Mouse (Mus musculus): Measurements from ENCODE around the gene Dock2. TPM values are rescaled to one million over a fixed set of nuclear protein-coding genes. Genes with fewer than 3 reads are reported as not detected.

Gene Dock2
- total RNA-seq, 2 experiments from 2014 or later = 83.5 to 100 TPM

DNA sequence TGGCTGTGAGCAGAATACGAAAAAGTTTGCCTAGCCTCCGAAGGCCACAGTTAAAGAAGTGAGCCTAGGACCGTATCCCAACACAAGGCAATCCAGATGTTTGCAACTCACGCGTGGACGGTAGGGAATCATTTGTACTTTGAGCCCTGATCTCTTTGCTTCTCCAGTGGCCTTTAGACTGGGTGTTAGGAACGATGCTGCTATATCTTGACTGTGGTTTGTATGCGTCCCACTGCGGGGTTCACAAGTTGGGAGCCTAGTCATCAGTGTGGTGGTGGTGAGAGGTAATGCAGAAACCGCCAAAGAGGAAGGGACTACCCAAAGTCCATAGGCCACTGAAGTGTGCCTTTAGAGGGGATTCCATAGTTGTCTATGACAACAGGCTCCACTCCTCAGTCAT, 251.6 kb downstream of the Dock2 start:
- ATAC-seq (replicated peaks; ENCODE audit: poor library complexity) = no peak

DNA sequence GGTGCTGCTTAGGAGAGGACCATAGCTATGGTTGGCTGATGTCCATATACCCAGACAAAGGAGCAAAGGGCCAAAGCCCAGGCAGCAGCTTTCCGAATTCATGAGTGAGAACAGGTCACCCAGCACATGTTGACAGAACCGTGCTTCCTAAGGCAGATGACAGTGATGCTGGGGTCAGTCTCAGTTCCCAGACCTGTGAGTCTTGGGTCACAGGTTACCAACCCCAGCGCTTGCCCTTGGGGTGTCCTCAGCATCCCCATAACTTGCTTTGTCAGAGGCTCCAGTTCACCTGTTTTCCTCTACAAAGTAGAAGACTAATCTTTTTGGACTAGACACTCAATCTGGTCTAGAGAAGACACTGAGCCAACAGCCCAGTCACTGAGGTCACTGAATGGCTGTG, 252.7 kb downstream of the Dock2 start:
- ATAC-seq (replicated peaks; ENCODE audit: poor library complexity) = no peak

DNA sequence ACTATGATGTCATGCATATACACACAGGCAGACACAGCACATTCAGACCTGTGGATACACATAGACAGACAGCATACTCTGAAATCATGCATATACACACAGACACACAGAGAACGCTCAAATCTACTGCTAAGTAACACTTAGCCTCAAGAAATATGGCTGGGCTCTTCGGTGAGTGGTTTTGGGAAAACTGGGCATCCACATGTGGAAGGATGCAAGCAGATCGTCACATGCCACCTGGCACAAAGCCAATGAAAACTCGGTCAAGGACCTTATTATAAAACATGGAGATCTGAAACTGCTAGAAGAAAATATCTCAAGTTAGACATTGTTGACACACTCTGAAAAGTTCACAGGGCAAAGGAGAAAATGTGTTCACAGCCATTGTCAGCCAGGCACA, 255.7 kb downstream of the Dock2 start:
- ATAC-seq (replicated peaks; ENCODE audit: poor library complexity) = no peak

DNA sequence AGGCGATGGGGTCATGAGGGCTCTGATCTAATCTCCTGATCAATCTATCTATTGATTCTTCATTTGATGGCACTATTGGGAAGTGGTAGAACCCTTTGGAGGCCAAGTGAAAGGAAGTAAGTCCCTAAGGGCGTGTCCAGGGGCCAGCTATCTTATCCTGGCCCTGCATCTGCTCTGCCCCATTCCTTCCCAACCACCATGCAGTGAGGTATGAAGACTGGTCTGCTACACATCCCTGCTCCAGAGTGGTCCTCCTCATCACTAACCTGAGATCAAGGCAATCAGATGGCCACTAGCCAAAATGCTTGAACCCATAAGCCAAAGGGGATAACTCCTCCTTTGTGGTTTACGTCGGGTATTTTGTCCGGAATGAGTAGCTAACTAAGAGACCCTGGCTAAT, 256.5 kb downstream of the Dock2 start:
- ATAC-seq (replicated peaks; ENCODE audit: poor library complexity) = no peak

DNA sequence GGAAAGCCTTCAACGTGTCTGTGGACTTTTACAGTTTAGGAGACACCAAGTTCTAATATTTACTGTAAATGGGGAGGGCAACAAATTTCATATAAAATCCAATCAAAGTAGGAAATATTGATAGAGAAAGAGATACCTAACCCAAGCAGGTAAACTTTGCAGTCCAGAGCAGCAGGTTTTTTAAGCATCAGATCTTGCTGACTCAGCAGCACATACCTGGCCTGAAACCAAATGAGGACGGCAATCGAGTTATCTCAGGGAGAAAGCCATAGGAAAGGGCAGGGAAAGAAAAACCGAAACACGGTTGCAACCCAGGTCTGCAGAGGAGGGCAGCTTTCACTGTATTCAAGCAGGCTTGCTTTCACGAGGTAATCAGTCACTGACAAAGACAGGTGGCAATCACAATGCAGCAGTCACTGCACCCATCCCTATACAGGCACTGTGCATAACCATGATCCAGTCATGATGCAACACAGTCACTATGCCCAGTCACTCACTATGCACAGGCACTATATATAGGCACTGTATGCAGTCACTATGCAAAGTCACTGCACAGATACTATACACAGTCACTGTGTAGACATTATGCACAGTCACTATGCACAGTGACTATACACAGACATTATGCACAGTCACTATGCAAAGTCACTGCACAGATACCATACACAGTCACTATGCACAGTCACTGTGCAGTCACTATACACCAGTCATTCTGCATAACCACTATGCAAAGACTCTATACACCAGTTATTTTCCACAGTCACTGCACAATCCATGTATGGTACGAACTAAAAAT, 258.4 kb downstream of the Dock2 start:
- peak; percentile 90 for ATAC-seq (replicated peaks; ENCODE audit: poor library complexity)

DNA sequence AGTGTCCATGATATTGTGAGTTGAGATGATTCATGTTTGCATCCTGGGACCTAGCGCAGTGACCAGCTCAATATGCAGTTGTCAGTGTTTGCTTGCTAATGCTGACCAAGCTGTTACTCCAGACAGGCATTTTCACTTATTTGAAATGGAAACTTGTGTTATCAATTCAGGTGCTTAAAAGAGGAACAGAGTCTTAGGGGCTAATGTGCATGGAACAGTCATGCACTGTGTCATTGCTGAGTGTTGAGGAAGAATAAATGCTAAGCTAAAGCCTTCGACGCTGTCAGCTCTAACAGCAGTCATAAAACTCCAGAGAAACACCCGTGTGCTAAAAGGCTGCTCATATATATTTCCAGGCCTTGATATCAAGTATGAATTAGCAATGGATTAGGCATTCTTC, 259.1 kb downstream of the Dock2 start:
- ATAC-seq (replicated peaks; ENCODE audit: poor library complexity) = no peak

DNA sequence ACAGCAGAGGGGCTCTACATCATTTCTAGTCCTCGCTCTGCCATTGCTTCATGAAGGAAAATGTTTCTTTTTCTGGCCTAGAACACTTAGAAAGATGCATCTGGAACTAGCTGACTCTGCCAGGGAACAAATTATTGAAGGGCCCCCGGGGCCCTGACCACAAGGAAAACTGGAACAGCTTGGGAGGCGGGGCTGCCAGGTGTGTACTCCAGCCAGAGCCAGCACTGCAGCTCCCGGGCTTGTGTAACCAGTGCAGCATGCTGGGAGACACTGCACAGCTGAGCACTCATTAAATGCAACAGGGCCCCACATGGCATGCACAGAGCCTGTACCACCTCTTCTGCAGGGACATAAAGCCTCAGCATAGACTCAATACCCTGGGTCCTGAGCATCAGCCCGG, 265.1 kb downstream of the Dock2 start:
- ATAC-seq (replicated peaks; ENCODE audit: poor library complexity) = no peak

DNA sequence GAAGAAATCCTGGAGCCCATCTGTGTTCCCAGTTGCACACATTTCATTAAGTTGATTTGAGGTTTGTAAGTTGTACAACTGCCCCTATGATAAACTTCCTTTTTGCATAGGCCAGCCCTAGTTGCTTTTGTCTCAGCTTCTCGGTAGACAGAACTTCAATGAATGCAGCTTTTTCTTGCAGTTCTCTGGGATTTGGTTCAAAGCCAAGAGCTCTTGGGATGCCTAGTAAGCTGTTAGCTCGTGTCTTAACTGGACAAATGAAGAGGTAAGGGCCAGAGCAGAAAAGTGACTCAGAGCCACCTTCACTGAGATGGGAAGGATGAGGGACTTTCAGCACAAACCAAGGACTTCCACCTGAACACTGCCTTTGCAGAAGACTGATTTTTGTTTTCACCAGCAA, 266.7 kb downstream of the Dock2 start:
- ATAC-seq (replicated peaks; ENCODE audit: poor library complexity) = no peak

DNA sequence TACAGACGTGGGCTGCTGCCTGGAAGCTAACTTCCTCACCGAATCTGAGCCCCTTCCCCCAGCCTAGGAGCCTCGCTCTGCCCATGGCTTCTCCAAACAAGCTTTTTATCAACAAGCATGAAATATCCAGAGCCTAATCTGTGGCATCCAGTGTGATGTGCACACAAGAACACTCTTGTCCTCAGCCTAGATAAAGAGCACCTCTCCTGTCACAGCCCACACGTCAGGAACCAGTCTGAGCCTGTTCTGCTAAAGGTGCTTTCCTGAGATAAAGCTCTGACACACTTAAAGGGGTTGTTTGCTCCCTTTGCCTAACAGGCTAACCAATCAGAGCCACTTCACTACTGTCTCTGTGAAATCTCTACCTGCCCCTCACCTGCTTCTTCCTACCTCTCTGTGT, 268.4 kb downstream of the Dock2 start:
- ATAC-seq (replicated peaks; ENCODE audit: poor library complexity) = peak; percentile 95

DNA sequence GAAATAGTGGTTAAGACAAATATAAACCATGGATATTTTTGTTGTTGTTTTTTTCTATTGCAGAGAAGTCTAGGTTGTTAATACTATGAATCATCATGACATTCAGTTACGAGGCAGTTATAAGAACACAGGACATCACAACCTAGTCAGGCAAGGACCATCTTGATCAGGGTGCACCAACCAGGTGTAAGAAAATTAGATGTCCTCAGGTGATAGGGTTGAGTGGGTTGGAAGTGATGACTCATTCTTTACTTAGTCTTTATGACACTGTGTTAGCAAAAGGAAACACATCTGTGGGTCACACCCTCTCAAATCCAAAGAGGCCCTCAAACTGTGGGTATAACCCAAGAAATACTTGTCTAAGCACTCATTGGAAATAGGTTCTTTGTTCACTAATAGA, 277.3 kb downstream of the Dock2 start:
- no peak for ATAC-seq (replicated peaks; ENCODE audit: poor library complexity)

DNA sequence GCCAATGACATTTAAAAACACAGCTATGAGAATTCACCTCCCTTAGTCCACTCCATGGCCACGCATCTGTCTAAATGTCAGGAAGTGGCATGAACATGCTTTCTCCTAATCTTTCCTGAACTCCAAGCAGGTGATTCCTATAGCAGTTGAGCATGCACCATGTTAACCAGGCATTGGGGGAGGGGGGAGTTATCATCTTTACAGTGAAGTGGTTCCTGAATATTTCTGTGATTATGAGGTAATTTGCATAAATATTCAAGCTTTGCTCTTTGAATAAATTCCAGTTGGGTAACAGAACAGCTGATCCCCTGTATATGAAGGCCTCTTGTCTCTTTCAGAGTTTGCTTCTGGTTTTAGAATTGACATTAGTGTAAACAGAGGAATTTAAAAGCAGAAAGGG, 284.0 kb downstream of the Dock2 start:
- ATAC-seq (replicated peaks; ENCODE audit: poor library complexity) = no peak

DNA sequence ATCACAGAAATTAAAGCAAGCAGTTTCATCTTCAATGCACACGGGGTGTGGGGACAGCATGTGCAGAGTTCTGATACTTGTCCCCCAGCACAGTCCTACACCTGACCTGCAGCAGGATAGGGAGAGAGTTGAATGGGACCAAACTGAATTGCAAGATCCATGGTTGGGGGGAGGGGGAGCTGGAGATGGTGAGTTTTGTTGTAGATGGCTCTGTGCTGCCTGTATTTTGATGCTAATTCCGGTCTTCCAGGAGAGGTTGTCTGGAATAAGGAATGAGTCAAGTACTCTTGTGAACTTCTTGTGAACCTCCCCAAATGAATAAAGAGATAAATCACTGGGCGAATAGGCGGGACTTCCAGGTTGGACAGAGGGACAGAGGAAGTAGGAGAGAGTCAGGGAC, 289.0 kb downstream of the Dock2 start:
- no peak for ATAC-seq (replicated peaks; ENCODE audit: poor library complexity)

DNA sequence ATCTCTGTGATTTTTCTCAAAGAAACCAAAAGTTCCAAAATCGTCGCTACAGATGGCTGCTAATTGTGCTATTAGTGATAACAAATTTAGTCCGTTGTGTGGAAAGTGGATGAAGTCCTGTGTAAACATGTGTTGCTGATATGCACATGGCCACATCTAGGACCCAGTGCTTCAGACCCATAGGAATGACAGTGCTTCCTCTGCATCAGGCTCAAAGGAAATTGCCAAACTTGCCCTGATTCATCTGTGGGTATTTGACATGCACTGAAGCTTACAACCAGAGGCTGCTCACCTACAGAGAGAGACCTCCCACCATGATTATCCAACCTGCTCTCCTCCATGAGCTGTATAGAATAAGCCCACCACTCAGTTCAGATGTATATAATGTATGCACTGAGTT, 290.7 kb downstream of the Dock2 start:
- ATAC-seq (replicated peaks; ENCODE audit: poor library complexity) = 0 out of 2 replicates have a peak, but pooled peaks have one; percentile 39

DNA sequence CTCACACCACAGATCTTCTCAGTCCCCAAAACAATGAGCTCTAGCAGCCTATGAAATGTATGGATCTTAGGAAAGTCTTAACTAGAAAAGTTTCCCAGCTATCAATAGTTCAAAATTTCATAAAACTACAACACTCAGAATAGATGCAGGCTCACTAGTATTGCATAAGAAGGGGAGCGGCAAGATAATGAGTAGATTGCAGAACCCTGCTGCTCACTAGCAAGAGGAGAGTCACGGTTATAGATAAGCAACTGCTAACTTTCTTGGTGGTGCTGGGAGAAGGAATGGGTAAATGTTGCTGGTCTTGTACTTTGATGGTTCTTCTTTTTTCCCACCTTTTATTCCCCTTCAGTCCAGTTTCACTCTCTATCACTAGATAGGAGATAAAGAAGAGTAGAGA, 291.5 kb downstream of the Dock2 start:
- peak; percentile 57; the same call in 1 of the 2 replicates for ATAC-seq (replicated peaks; ENCODE audit: poor library complexity)

DNA sequence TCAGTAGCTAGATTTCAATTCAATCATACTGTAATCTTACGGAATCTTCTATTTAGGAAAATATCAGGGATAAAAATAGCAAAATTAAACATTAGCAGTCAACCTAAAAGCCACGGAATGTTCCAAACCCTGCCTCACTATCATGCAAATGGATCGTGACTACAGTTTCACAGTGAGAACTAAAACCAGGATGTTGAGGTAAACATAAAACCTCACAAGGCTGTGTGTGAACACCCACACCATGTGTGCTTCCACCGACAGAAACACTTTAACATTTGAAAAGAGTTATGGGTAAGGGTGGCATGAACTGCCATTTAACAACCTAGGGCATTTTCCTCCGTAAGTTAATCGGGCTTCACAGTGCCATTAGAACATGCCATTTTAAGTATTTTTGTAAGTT, 294.1 kb downstream of the Dock2 start:
- no peak for ATAC-seq (replicated peaks; ENCODE audit: poor library complexity)

DNA sequence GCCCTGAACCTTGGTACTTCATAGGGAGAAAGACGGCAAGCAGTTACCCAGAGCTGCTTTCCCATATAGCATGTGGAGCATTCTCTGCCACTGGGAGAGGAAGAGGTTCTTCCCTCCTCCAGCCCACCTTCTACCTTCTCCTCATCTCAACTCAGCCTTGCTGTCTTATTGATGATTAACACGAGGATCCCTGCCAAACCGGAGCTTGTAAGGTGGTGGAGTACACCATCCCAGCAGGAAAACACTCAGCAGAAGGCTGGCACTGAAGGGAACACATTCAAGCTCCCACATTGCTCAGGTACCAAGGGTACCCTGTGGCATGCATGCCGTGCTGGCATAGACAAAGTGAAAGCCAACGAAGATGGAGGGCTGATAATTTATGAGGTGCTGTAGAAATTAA, 304.4 kb downstream of the Dock2 start:
- ATAC-seq (replicated peaks; ENCODE audit: poor library complexity) = no peak

DNA sequence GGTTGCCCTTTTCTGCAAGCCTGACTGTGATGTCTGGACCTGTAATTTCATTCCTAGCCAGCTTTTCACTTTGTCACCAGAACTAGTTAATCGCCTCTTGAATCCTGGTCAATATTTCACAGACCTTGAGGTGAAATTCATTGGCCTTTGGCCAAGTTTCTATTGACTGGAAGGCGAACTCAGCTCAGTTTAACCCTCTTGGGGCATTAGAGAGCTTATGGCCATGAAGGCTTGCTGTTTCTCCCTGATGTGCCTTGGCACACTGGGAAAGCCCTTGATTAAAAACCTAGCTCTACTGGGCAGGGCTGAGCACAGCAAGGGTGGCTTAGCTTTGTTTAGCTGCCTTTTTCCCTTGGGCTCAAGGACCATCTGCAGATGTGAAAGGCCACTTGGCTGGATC, 313.9 kb downstream of the Dock2 start:
- ATAC-seq (replicated peaks; ENCODE audit: poor library complexity) = no peak

DNA sequence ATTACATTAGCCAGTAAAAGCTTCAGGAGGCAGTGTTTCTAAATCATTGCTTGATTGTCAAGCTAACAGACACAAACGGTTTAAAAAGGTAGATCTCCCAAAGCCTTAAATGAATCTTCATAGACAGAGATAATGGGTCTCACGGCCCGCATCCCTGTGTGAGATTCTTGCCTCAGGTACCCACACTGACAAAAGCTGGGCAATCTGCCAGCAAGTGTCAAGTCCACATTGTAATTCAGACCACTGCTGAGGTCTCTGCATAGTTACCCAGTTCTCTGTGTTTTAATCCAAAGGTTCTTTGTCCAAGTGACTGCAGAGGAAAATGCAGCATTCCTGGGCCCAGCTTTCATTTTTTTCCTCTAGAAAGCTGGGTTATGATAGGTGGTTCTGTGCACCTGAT, 315.1 kb downstream of the Dock2 start:
- ATAC-seq (replicated peaks; ENCODE audit: poor library complexity) = no peak

DNA sequence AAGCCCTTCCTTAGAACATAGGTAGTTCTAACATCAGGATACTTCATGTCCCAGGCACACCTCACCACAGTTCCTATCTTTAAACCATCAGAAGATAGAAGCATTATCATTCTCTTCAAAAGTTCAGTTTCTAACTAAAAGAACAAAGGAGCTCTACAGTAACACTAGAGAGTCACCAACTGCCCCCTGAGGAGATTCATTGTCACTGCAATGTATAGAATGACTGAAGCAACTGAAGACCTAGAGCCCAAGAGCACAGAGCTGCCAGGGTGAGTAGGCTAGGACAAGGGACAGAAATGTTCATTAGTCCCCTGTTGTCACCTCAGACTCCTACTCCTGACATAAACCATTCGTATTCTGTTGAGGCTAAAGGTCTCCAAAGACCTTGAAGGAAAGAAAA, 316.6 kb downstream of the Dock2 start:
- no peak for ATAC-seq (replicated peaks; ENCODE audit: poor library complexity)

DNA sequence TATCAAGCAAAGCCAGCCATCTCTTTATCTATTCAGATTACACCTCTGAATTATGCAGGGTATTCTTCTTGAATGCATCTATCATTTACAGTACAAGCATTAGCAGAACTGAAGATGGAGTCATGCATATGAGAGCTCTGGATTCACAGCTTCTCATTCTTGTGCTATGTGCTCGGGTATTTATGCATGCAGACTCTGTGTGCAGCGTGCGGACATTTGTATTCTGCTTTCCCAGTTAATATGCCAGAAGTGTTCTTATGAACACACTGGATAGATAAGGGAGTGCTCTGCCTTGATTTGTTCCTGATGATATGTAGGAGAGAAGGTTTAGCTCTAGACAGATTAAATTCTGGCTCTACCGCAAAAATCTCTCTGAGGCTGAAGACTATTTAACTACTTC, 333.7 kb downstream of the Dock2 start:
- no peak for ATAC-seq (replicated peaks; ENCODE audit: poor library complexity)

DNA sequence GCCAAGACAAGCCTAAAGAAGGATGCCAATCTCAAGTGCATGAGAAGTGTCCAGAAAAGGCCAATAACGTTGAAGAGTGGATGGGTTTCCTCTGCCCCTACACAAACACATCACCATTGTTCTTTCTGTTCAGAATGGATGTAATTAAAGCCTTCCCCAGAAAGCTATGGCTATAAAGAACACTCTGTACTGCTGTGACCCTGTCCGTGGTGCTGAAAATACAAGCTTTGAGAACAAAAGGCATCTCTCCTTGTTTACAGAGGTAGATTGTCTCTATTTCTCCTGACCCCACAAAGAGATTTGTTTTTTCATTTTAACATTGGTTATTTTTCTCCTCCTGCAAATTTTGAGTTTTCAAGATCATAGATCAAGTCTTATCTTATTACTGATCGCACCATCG, 335.8 kb downstream of the Dock2 start:
- ATAC-seq (replicated peaks; ENCODE audit: poor library complexity) = 0 out of 2 replicates have a peak, but pooled peaks have one; percentile 52

DNA sequence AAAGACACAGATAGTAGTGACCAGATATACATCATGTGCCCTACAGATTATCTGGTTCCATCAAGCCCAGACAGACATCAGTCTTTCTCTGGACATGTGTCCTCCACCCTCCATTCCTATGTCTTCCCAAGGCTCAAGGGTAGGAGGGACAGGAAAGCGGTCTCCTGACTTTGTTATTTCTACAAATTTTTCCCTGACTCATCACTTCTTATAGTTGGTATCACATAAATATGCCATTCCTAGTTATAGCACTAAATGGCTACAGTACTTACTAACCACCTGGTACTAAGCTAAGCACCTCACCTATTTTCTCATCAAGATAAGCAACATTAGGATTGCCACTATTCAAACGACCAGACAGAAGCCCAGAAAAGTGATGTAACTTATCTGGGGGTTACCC, 345.3 kb downstream of the Dock2 start:
- ATAC-seq (replicated peaks; ENCODE audit: poor library complexity) = no peak

DNA sequence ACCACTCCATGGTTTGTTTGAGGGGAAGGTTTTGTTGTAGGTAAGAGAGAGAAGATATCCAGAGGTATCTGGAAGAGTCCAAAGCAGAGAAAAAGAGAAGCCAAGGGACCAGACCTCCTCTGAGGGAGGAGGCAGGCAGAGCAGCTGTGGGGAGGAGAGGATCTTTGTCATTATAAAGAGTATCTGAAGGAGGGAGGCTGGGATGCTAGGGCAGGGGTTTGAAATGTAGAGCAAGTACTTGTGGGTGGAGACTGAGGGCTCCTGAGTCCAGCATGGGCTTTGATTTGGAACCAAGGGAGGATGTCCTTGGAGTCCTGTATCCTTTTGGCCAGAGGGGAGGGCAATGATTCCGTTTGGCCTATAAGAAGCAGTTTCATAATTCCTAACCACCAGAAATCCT, 346.2 kb downstream of the Dock2 start:
- ATAC-seq (replicated peaks; ENCODE audit: poor library complexity) = no peak
